In the genomic region with DNA sequence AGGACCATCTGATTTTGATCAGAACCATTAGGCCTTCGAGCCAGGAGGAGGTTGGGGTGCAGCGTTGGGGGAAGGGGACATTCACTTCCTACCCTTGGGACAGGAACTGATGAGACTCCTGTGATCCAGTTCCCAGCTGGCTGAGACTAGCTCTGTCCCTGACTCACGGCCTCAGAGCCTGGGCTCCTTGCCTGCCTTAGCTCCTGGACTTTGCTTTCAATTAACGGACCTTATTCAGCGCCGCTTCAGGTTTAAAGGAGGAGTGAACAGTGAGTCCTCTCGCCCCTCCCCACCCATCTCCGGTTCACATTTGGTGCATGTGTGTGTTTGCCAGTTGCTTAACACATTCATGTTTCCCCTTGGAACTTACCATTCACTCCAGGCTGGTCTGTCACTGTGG, we compare ENCODE assay signal across 13 mouse cellular contexts. TPM values are rescaled to one million over a fixed set of nuclear protein-coding genes. Genes with fewer than 3 reads are reported as not detected.
DNase-seq lines count a peak whose midpoint lies in the region; ATAC-seq and TF ChIP-seq lines count a peak whose summit lies in the region.
"Had no signal": no experiment of that assay in that cellular context is flagged by ENCODE, and none has a peak within 500 bp of the region (broad histone marks: within the 10 kb centered on the region; RNA-seq: fewer than 3 reads in every experiment).

No protein-coding gene starts in this region.

- no peaks in the 10 kb centered on the region for H3K27me3 ChIP-seq in liver, embryonic 11.5 days (replicated peaks; ENCODE audit: control insufficient read depth, insufficient read depth, low read length)
- no peaks in the 10 kb centered on the region for H3K27me3 ChIP-seq in liver, postnatal 0 days (ENCODE audit: insufficient read depth, low read length)
- H3K27me3 ChIP-seq in heart, adult 2 months (ENCODE audit: control insufficient read depth, insufficient read depth, low read length): no peaks in the 10 kb centered on the region
- no peaks in the 10 kb centered on the region for H3K27me3 ChIP-seq in intestine, embryonic 16.5 days (replicated peaks; ENCODE audit: control insufficient read depth, insufficient read depth, low read length)
- H3K27me3 ChIP-seq in limb, embryonic 12.5 days: no peaks in the 10 kb centered on the region
- no peaks in the 10 kb centered on the region for H3K27me3 ChIP-seq in neural tube, embryonic 15.5 days (replicated peaks)
- H3K27me3 ChIP-seq: forebrain, embryonic 12.5 days had no signal

- peak overlapping the region; percentile 56; the same call in 1 of the 2 replicates for H3K27ac ChIP-seq in liver, embryonic 11.5 days (ENCODE audit: low read depth, low read length)
- H3K27ac ChIP-seq in liver, postnatal 0 days (ENCODE audit: low read depth): no peak overlapping the region
- H3K27ac ChIP-seq in heart, adult 2 months: no peak overlapping the region
- no peak overlapping the region; the same call in 1 of the 2 replicates for H3K27ac ChIP-seq in intestine, embryonic 16.5 days (ENCODE audit: low read length)
- H3K27ac ChIP-seq in limb, embryonic 12.5 days: 0 out of 2 replicates have a peak overlapping the region, but pooled peaks have one; percentile 20
- no peak overlapping the region for H3K27ac ChIP-seq in neural tube, embryonic 15.5 days (replicated peaks)
- H3K27ac ChIP-seq: forebrain, embryonic 12.5 days; liver, embryonic 14.5 days had no signal

- intact Hi-C loops in heart, adult 2 months (cut with DNase I): no loop called here

- no peak for ATAC-seq in liver, embryonic 11.5 days (replicated peaks; ENCODE audit: low FRiP score)
- ATAC-seq in liver, postnatal 0 days: no peak
- 0 out of 2 replicates have a peak, but pooled peaks have one; percentile 18 for ATAC-seq in intestine, embryonic 16.5 days
- no peak for ATAC-seq in limb, embryonic 12.5 days (ENCODE audit: insufficient number of reproducible peaks, insufficient read depth, low FRiP score, low TSS enrichment, low read depth)
- ATAC-seq in neural tube, embryonic 15.5 days (ENCODE audit: low FRiP score): no peak

- 68% methylated on average over 8 of the region's 8 CpGs for WGBS in liver, embryonic 11.5 days
- WGBS in liver, postnatal 0 days (ENCODE audit: insufficient replicate concordance): 68% methylated on average over 8 of the region's 8 CpGs
- WGBS in heart, adult 2 months: 33% methylated on average over 8 of the region's 8 CpGs
- WGBS in intestine, embryonic 16.5 days: 64% methylated on average over 8 of the region's 8 CpGs
- 53% methylated on average over 8 of the region's 8 CpGs for WGBS in limb, embryonic 12.5 days
- WGBS in neural tube, embryonic 15.5 days: 88% methylated on average over 8 of the region's 8 CpGs

- no peaks in the 10 kb centered on the region for H3K36me3 ChIP-seq in liver, embryonic 11.5 days (ENCODE audit: control insufficient read depth, insufficient read depth, low read length)
- no peaks in the 10 kb centered on the region for H3K36me3 ChIP-seq in liver, postnatal 0 days (replicated peaks; ENCODE audit: insufficient read depth, low read length)
- H3K36me3 ChIP-seq in heart, adult 2 months (ENCODE audit: control insufficient read depth, insufficient read depth, low read length): no peaks in the 10 kb centered on the region
- no peaks in the 10 kb centered on the region for H3K36me3 ChIP-seq in intestine, embryonic 16.5 days (ENCODE audit: control insufficient read depth, insufficient read depth, low read length)
- no peaks in the 10 kb centered on the region for H3K36me3 ChIP-seq in limb, embryonic 12.5 days
- H3K36me3 ChIP-seq in neural tube, embryonic 15.5 days: no peaks in the 10 kb centered on the region

- H3K79me2 ChIP-seq in heart, adult 2 months (replicated peaks; ENCODE audit: control insufficient read depth, insufficient read depth, low read length): no peaks in the 10 kb centered on the region

- H3K9ac ChIP-seq in liver, embryonic 11.5 days (ENCODE audit: low read depth, low read length): no peak overlapping the region
- H3K9ac ChIP-seq in liver, postnatal 0 days (replicated peaks): no peak overlapping the region
- no peak overlapping the region for H3K9ac ChIP-seq in heart, adult 2 months (ENCODE audit: low read depth, low read length)
- H3K9ac ChIP-seq in intestine, embryonic 16.5 days (ENCODE audit: low read depth, low read length): no peak overlapping the region
- H3K9ac ChIP-seq in limb, embryonic 12.5 days (replicated peaks): no peak overlapping the region
- H3K9ac ChIP-seq in neural tube, embryonic 15.5 days (replicated peaks): no peak overlapping the region
- H3K9ac ChIP-seq: forebrain, embryonic 12.5 days; liver, embryonic 14.5 days had no signal

- no peak for DNase-seq in liver, embryonic 11.5 days (ENCODE audit: low spot score)
- DNase-seq in liver, postnatal 0 days: no peak
- peak; percentile 29 to 35 for DNase-seq in heart, adult 2 months
- no peak for DNase-seq in cerebellum, adult 8-10 months
- no peak for DNase-seq in spleen, postnatal 14 days (ENCODE audit: low spot score in 2 of 2)
- DNase-seq: right cerebral cortex, postnatal 14 days had no signal

- H3K9me3 ChIP-seq in liver, embryonic 11.5 days (ENCODE audit: control insufficient read depth, low read length): no peaks in the 10 kb centered on the region
- H3K9me3 ChIP-seq in liver, postnatal 0 days (ENCODE audit: low read length): no peaks in the 10 kb centered on the region
- H3K9me3 ChIP-seq in intestine, embryonic 16.5 days (ENCODE audit: control insufficient read depth, low read length): no peaks in the 10 kb centered on the region
- no peaks in the 10 kb centered on the region for H3K9me3 ChIP-seq in limb, embryonic 12.5 days
- H3K9me3 ChIP-seq in neural tube, embryonic 15.5 days (replicated peaks): no peaks in the 10 kb centered on the region
- H3K9me3 ChIP-seq: forebrain, embryonic 12.5 days had no signal

- H3K4me3 ChIP-seq in liver, embryonic 11.5 days (ENCODE audit: low read depth, low read length): no peak overlapping the region
- no peak overlapping the region for H3K4me3 ChIP-seq in liver, postnatal 0 days (ENCODE audit: low read depth, low read length)
- H3K4me3 ChIP-seq in heart, adult 2 months: no peak overlapping the region
- no peak overlapping the region for H3K4me3 ChIP-seq in intestine, embryonic 16.5 days (ENCODE audit: low read length)
- no peak overlapping the region for H3K4me3 ChIP-seq in limb, embryonic 12.5 days (replicated peaks)
- H3K4me3 ChIP-seq in neural tube, embryonic 15.5 days (replicated peaks): no peak overlapping the region
- H3K4me3 ChIP-seq: forebrain, embryonic 12.5 days had no signal

- H3K4me2 ChIP-seq in liver, embryonic 11.5 days: no peak overlapping the region
- H3K4me2 ChIP-seq in liver, postnatal 0 days (ENCODE audit: low read depth, low read length): no peak overlapping the region
- H3K4me2 ChIP-seq in intestine, embryonic 16.5 days (ENCODE audit: low read depth, low read length): no peak overlapping the region
- H3K4me2 ChIP-seq in limb, embryonic 12.5 days: no peak overlapping the region
- H3K4me2 ChIP-seq in neural tube, embryonic 15.5 days: no peak overlapping the region
- H3K4me2 ChIP-seq: forebrain, embryonic 12.5 days had no signal

- H3K4me1 ChIP-seq in liver, embryonic 11.5 days (replicated peaks; ENCODE audit: control insufficient read depth, insufficient read depth, low read length): peaks cover 21% of the 10 kb centered on the region
- H3K4me1 ChIP-seq in liver, postnatal 0 days (ENCODE audit: insufficient read depth): peaks cover 3% of the 10 kb centered on the region; the same call in 1 of the 2 replicates
- H3K4me1 ChIP-seq in heart, adult 2 months (ENCODE audit: control insufficient read depth, insufficient read depth, low read length): peaks cover 17% of the 10 kb centered on the region
- peaks cover 44% of the 10 kb centered on the region for H3K4me1 ChIP-seq in intestine, embryonic 16.5 days (ENCODE audit: control insufficient read depth, insufficient read depth, low read length)
- peaks cover 32% of the 10 kb centered on the region; the same call in 1 of the 2 replicates for H3K4me1 ChIP-seq in limb, embryonic 12.5 days (replicated peaks)
- peaks cover 24% of the 10 kb centered on the region for H3K4me1 ChIP-seq in neural tube, embryonic 15.5 days

- no peak for TF ChIP-seq EP300 in liver, postnatal 0 days (IDR thresholded peaks at IDR 0.05; ENCODE audit: low read depth)
- TF ChIP-seq EP300 in heart, adult 2 months (IDR thresholded peaks at IDR 0.05; ENCODE audit: insufficient read depth, low read depth, low read length): no peak

- no peak for TF ChIP-seq CTCF in liver, postnatal 0 days (IDR thresholded peaks at IDR 0.05; ENCODE audit: low read depth)
- no peak for TF ChIP-seq CTCF in heart, adult 2 months (IDR thresholded peaks at IDR 0.05)

- no peak for TF ChIP-seq POLR2A in heart, adult 2 months (IDR thresholded peaks at IDR 0.05; ENCODE audit: insufficient read depth, low read depth, low read length)

RNA-seq across cellular contexts. Expression of gene Tcp10a, which starts 53.9 kb away (rescaled TPM):
- polyA plus RNA-seq in liver, embryonic 11.5 days (2014; fragmentation: Nextera tagmentation; extraction: Ambion mirVana): not detected in 2 replicates
- not detected in 2 replicates for polyA plus RNA-seq in liver, postnatal 0 days (2015; fragmentation: Nextera tagmentation; extraction: Ambion mirVana)
- total RNA-seq in heart, adult 2 months (2021): not detected
- polyA plus RNA-seq in heart, adult 2 months (2012; rRNA removed): 0.18 and 0.41 TPM in 2 replicates
- polyA plus RNA-seq in intestine, embryonic 16.5 days (2015; fragmentation: Nextera tagmentation; extraction: Ambion mirVana): not detected in 2 replicates
- polyA plus RNA-seq in limb, embryonic 12.5 days (2016; fragmentation: Nextera tagmentation; extraction: Ambion mirVana): not detected in 2 replicates
- not detected in 2 replicates for polyA plus RNA-seq in neural tube, embryonic 15.5 days (2015; fragmentation: Nextera tagmentation; extraction: Ambion mirVana)
- total RNA-seq: heart, postnatal 36 days; megakaryocyte, adult 5-6 weeks had no signal
- polyA plus RNA-seq: forebrain, embryonic 12.5 days; liver, embryonic 14.5 days had no signal

Comparison
In these comparisons a context has a peak if more than half of its experiments do, and no peak if none do; other contexts are left out.
1. H3K27ac ChIP-seq: peak in liver, embryonic 11.5 days (single experiment) and limb, embryonic 12.5 days (single experiment); none in liver, postnatal 0 days (single experiment), heart, adult 2 months (single experiment), intestine, embryonic 16.5 days (single experiment) and neural tube, embryonic 15.5 days (single experiment).
2. DNase-seq: peak in heart, adult 2 months (2 of 2); none in liver, embryonic 11.5 days (single experiment), liver, postnatal 0 days (single experiment), cerebellum, adult 8-10 months (single experiment) and spleen, postnatal 14 days (0 of 2).